Mouse (Mus musculus) small intestine, adult 2 months (tissue): ENCODE measurements around the gene Rsph14.

Experiments
- CTCF ChIP-seq: fragments of 200-500 bp; IDR thresholded peaks from 2 replicates; pipeline ENCODE4 v1.5.1; 2012; ENCODE audit warnings: low read depth, mild to moderate bottlenecking, control low read depth, inconsistent platforms, low read length, moderate library complexity, mixed read lengths; ENCODE audit not compliant: insufficient replicate concordance, insufficient read length; ENCODE audit errors: extremely low read depth
- POLR2A ChIP-seq: fragments of 200-500 bp; IDR thresholded peaks from 2 replicates; pipeline ENCODE4 v1.6.1; 2012; ENCODE audit warnings: low read depth, mild to moderate bottlenecking, control low read depth, inconsistent platforms, low read length, moderate library complexity

GRCm38 (mm10) chr10:75053655-75054054, 21.3 kb upstream of the Rsph14 start:
- TF ChIP-seq CTCF (no peak), POLR2A (no peak)
